Mouse (Mus musculus): ENCODE results near the gene Sohlh1.
"Not testable (repeated sequence)": the region's sequence is repeated elsewhere in the genome, so short reads cannot be mapped to it uniquely, and the experiment has no call there.

The Sohlh1 gene

DNA sequence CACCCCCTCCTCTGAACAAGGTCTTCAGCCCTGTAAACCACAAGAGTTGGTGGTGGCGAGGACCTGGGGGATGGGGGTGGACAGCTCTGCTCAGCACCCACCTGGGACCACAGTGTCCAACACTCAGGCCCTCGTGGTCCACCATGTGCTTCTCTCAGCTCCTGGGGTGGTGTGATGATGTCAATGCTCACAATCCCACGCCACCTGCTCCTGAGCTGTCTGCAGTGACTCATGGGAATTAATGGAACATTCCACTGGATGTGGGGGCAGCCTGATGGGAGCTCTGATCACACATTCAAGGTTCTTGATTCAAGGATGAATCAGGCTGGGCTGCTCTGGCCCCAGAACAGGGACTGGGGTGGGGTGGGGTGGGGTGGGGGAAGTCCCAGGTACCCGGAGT lies 4.9 kb downstream of the Sohlh1 start:
- CTCF ChIA-PET: no interaction called here

DNA sequence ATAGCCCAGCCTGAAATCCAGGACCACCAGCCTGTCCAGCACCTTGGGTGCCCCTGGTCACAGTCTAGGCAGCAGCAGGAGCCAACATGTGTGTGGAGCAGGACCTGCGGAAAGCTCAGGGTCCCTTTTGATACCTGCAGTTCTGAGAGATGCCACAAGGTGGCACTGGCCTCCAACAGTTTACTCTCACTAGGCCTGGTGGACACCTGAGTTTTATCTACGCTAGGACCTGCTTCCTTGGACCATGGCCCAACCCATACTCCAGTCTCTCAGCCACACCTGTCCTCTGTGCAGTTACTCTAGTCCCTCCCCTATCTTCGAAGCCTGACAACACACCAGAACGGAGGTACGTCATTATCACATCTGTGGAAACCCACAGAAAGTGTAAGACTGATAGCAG lies 10.8 kb downstream of the Sohlh1 start:
- CTCF ChIA-PET: no interaction called here

DNA sequence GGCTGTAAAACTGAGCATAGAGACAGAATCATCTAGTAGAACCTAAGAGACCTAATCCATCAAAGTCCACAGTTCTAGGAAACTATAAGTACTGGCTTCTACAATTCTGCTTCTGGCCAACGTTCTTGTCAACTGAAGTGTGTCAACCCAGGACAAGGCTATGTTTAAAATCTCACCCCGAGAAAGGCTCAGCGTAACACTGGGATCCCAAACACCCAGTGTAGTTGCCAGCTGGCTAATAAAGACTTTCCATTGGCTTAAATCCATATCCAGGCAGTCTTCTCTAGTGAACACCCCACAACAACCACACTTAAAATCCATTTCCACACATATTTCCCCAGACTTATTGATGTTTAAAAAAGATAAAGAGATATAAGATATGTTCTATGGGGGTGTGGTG lies 16.3 kb downstream of the Sohlh1 start:
- CTCF ChIA-PET: no interaction called here

DNA sequence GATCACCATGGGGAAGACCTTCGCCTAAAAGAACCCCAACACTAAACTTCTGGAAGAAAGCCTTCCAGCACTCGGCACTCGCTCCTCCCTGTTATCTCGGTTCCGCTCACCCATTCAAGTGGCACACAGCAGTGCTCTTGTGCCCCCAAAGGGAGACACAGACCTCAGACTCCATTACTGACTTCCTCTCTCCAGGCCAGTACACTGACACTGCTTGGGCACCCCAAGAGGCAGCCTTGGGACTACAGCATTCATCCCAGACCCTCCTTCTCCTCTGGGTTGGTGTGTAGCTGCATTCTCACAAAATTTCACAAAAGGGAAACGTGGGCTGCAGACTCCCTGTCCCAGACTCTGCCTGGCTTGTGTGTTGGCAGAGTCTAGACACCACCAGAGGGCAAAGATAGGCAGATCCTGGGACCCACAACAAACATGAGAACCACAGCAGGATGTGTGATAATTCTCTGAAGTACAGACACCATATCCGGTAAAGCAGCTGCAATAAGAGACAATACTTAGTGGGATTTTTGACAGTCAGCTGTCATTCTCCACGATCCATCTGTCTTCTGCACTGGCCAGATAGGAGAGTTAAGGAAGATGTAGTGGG lies 18.6 kb downstream of the Sohlh1 start:
- CTCF ChIA-PET: no interaction called here

DNA sequence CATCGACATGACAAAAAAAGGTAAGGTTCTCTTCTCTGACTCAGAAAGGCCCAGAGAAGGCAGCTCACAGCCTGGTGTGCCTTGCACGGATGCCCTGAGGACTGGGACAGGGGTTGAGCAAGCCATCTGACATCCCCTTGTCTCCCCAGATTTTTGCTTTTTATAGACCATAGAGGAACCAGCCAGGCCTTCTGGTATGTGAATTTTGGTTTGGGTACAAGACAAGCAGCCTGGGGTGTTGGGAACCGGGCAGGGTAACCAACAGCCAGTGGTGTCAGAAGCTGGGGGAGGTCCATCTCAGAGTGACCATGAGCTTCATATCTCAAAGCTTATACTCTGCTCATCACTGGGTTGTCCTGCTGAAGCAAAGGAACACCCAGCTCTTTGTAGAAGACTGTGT lies 22.3 kb downstream of the Sohlh1 start:
- CTCF ChIA-PET: interaction anchor here (0.6 kb wide), 1 partner anchor 1559 kb away, joined by 3 read pairs; no protein-coding TSS in a partner anchor

DNA sequence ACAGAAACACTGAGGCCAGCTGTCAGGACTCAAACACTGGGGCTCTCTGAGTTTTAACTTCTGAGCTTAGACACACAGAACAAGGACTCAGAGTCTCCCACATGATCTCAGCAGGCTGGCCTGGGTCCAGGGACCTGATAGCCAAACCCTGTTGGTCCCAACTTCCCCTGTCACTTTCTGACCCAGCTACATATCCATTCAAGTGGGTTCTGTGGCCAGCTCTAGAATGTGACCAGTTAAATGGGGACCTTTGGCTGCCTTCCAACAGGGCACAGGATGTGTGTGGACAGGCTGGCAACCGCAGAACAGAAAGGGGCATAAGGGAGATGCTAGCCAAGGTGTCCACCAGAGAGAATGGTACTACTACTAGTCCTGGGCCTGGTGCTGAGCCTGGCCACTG lies 24.2 kb downstream of the Sohlh1 start, which contains the start of gene Lcn9:
Gene Lcn9, plus strand, starts transcription at position 348 of the 400 bp plus-strand sequence.
- CTCF ChIA-PET: no interaction called here

- CTCF ChIA-PET: not testable (repeated sequence)
Observed at GRCm38 (mm10) chr2:25815748-25816147, 31.3 kb downstream of the Sohlh1 start, which contains the start of gene Glt6d1. Gene Glt6d1, minus strand, starts transcription at chr2:25815848.

GRCm38 (mm10) chr2:25813364-25813763 lies 33.7 kb downstream of the Sohlh1 start:
- CTCF ChIA-PET: no interaction called here

DNA sequence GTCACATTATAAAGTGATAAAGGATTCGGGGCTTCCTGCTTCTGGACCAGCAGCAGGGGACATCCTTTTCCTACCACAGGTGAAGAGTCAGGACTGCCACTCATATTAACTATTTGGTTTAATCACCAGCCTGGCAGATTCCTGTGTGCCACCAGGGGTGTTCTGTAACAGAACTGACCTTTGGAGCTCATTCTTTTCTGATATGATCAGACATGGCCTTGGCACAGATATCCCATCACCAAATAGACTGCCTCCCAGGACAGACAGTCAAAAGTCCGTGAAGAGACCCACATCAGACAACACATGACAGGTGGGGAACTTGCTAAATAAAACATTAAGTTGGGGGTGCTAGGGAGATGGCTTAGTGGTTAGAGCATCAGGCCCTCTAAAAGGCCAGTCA lies 35.3 kb downstream of the Sohlh1 start:
- CTCF ChIA-PET: no interaction called here

- CTCF ChIA-PET: interaction anchor here (0.5 to 1.1 kb wide), 3 partner anchors 145 to 1610 kb away, joined by 4 to 14 read pairs (median 4); no protein-coding TSS in a partner anchor
Observed at GRCm38 (mm10) chr2:25798065-25798464, 49.0 kb downstream of the Sohlh1 start.

DNA sequence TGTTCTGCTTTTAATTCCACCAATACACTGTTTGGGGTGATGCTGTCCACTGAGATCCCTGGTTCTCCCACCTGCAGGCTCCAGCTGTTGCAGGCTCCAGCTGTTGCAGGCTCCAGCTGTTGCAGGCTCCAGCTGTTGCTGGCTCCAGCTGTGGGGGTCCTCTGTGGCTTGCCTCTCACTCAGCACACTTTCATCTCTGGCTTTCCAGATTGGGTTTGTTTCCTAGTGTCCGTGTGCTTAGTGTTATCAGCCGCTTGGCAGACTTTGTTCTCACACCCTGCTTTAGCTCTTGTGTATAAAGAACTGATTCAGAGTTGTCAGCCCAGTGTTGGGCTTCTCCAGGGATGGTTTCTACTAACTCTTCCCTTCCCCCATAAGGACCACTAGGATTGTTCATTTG lies 49.4 kb downstream of the Sohlh1 start:
- CTCF ChIA-PET: interaction anchor here (0.5 to 1.1 kb wide), 3 partner anchors 144 to 1610 kb away, joined by 4 to 14 read pairs (median 4); no protein-coding TSS in a partner anchor

All from spleen, embryonic (tissue).